Mouse (Mus musculus): ENCODE measurements around the gene Ppih.
A peak's percentile ranks its signal among the peaks of the same experiment; 100 is the strongest.

Ppih gene

GRCm38 (mm10) chr4:119320131-119320830, at the start of gene Ppih:
Gene Ppih, minus strand, starts transcription at chr4:119320546.
- peak; percentile 90 for DNase-seq (ENCODE audit: low read depth, low spot score)

GRCm38 (mm10) chr4:119369460-119369859, 49.1 kb upstream of the Ppih start:
- no peak for DNase-seq (ENCODE audit: low read depth, low spot score)

- DNase-seq (ENCODE audit: low read depth, low spot score): peak; percentile 27
Observed at GRCm38 (mm10) chr4:119366758-119367526, 46.6 kb upstream of the Ppih start.

GRCm38 (mm10) chr4:119362231-119362630, 41.9 kb upstream of the Ppih start:
- no peak for DNase-seq (ENCODE audit: low read depth, low spot score)

GRCm38 (mm10) chr4:119359196-119359971, 39.0 kb upstream of the Ppih start:
- no peak for DNase-seq (ENCODE audit: low read depth, low spot score)

- no peak for DNase-seq (ENCODE audit: low read depth, low spot score)
Observed at GRCm38 (mm10) chr4:119345508-119345907, 25.2 kb upstream of the Ppih start.

GRCm38 (mm10) chr4:119338861-119339361, 18.6 kb upstream of the Ppih start:
- DNase-seq (ENCODE audit: low read depth, low spot score): no peak

- DNase-seq (ENCODE audit: low read depth, low spot score): no peak
Observed at GRCm38 (mm10) chr4:119338422-119338821, 18.1 kb upstream of the Ppih start.

GRCm38 (mm10) chr4:119333487-119333886, 13.1 kb upstream of the Ppih start:
- DNase-seq (ENCODE audit: low read depth, low spot score): no peak

- no peak for DNase-seq (ENCODE audit: low read depth, low spot score)
Observed at GRCm38 (mm10) chr4:119320896-119321550, 677 bp upstream of the Ppih start.

- no peak for DNase-seq (ENCODE audit: low read depth, low spot score)
Observed at GRCm38 (mm10) chr4:119313756-119314155, 6.6 kb downstream of the Ppih start.

- no peak for DNase-seq (ENCODE audit: low read depth, low spot score)
Observed at GRCm38 (mm10) chr4:119305418-119305817, 14.9 kb downstream of the Ppih start.

GRCm38 (mm10) chr4:119303291-119303690, 17.1 kb downstream of the Ppih start:
- no peak for DNase-seq (ENCODE audit: low read depth, low spot score)

GRCm38 (mm10) chr4:119301777-119302176, 18.6 kb downstream of the Ppih start:
- no peak for DNase-seq (ENCODE audit: low read depth, low spot score)

GRCm38 (mm10) chr4:119300761-119301160, 19.6 kb downstream of the Ppih start:
- DNase-seq (ENCODE audit: low read depth, low spot score): no peak

GRCm38 (mm10) chr4:119297361-119297760, 23.0 kb downstream of the Ppih start:
- DNase-seq (ENCODE audit: low read depth, low spot score): no peak

- DNase-seq (ENCODE audit: low read depth, low spot score): no peak
Observed at GRCm38 (mm10) chr4:119295134-119295453, 25.3 kb downstream of the Ppih start.

- DNase-seq (ENCODE audit: low read depth, low spot score): peak; percentile 98
Observed at GRCm38 (mm10) chr4:119294415-119295133, 25.8 kb downstream of the Ppih start, which contains the start of gene Ybx1. Gene Ybx1, minus strand, starts transcription at chr4:119294604.

- DNase-seq (ENCODE audit: low read depth, low spot score): no peak
Observed at GRCm38 (mm10) chr4:119293574-119294258, 26.6 kb downstream of the Ppih start.

All from skeletal muscle tissue, adult 2 months (tissue).